Mouse (Mus musculus) neural tube, embryonic 13.5 days (tissue): ENCODE data around the gene Gfod1. TPM values are rescaled to one million over a fixed set of nuclear protein-coding genes. Genes with fewer than 3 reads are reported as not detected.
A peak's percentile ranks its signal among the peaks of the same experiment; 100 is the strongest.

Experiments
- ATAC-seq: fragments of 200-750 bp; cut with Nextera tagmentation; 2 replicates; pipeline ENCODE4 v1.8.0; 2017; ENCODE audit warnings: low read depth, mild to moderate bottlenecking, moderate TSS enrichment, moderate library complexity
- H3K27ac ChIP-seq: fragments of 300-500 bp; sonication (generic); replicated peaks from 2 replicates; pipeline ENCODE4 v1.5.1; 2015; ENCODE audit warnings: moderate library complexity, mild to moderate bottlenecking, inconsistent platforms
- H3K27me3 ChIP-seq: fragments of 300-500 bp; sonication (generic); 2 replicates; pipeline ENCODE4 v1.6.1; 2015; ENCODE audit warnings: mild to moderate bottlenecking, inconsistent platforms
- H3K36me3 ChIP-seq: fragments of 300-500 bp; sonication (generic); 2 replicates; pipeline ENCODE4 v1.6.1; 2015; ENCODE audit warnings: mild to moderate bottlenecking, inconsistent platforms
- H3K4me1 ChIP-seq: fragments of 300-500 bp; sonication (generic); replicated peaks from 2 replicates; pipeline ENCODE4 v1.6.1; 2015; ENCODE audit warnings: inconsistent platforms
- H3K4me2 ChIP-seq: fragments of 300-500 bp; sonication (generic); 2 replicates; pipeline ENCODE4 v1.6.1; 2015; ENCODE audit warnings: inconsistent platforms, mild to moderate bottlenecking, moderate library complexity
- H3K4me3 ChIP-seq: fragments of 300-500 bp; sonication (generic); 2 replicates; pipeline ENCODE4 v1.5.1; 2015; ENCODE audit warnings: mild to moderate bottlenecking, inconsistent platforms
- H3K9ac ChIP-seq: fragments of 300-500 bp; sonication (generic); 2 replicates; pipeline ENCODE4 v1.6.1; 2015; ENCODE audit warnings: moderate library complexity, mild to moderate bottlenecking, inconsistent platforms
- H3K9me3 ChIP-seq: fragments of 300-500 bp; sonication (generic); 2 replicates; pipeline ENCODE4 v1.6.1; 2016; ENCODE audit warnings: inconsistent platforms
- WGBS: fragments of 180-500 bp; shearing (Covaris S2); methylation state at CpG from one replicate; pipeline ENCODE4 v1.1.7; 2015; 5-methylcytosine and 5-hydroxymethylcytosine counted together
- polyA plus RNA-seq: library from polyadenylated mRNA; unstranded; fragments of >200 nt; fragmentation: Nextera tagmentation; extraction: Ambion mirVana; gene quantifications from 2 replicates; pipeline ENCODE4 v1.2.1, GENCODE M21; 2015

The Gfod1 gene
- polyA plus RNA-seq, 1 experiment from 2014 or later = 2.0 TPM

DNA sequence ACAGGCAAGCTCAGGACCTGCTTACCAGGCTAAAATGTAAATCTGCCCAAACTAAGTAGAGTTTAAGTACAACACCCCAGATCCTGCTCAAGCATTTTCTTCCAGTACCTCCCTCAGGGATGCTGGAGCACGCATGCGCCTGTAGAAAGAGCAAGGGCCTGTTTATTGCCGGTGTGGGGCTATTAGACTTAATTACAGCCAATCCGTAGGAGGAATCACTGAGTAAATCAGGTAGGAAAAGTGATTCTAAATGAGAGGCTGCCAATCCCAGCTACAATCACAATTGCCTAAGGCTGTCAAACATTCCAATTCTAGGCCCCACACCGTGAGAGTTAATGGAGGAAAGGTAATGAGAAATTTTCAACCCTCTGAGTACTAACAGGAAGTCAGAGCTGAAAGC, 145.7 kb downstream of the Gfod1 start:
- Histone ChIP-seq H3K36me3 (peaks cover 28% of the 10 kb centered on the region), H3K27me3 (no peaks in the 10 kb centered on the region), H3K4me3 (no peak overlapping the region), H3K4me1 (peaks cover 17% of the 10 kb centered on the region), H3K9me3 (no peaks in the 10 kb centered on the region), H3K27ac (peak overlapping the region; percentile 86), H3K4me2 (no peak overlapping the region), H3K9ac (no peak overlapping the region)
- peak; percentile 85 for ATAC-seq
- WGBS = 22% methylated on average over 5 of the region's 5 CpGs

DNA sequence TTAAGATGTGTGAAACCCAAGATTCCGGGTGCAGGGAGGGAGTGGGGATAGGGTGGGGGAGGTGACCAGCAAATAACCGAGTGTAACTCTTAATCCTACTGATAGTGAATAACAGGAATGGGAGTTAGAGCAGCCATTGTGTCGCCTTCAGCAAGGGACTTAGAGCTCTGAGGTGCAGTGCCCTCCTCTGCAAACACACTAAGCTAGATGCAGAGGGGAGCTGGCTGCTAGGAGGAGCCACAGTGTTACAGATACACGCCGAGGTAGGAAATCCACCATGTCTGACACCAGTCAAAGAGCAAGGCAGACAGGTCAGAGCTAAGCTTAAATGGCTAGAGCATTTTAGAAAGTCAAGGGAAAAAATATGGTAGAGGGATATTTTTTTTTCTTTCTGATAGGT, 146.6 kb downstream of the Gfod1 start:
- Histone ChIP-seq H3K36me3 (peaks cover 28% of the 10 kb centered on the region), H3K4me2 (no peak overlapping the region), H3K4me1 (peaks cover 17% of the 10 kb centered on the region), H3K27ac (no peak overlapping the region), H3K4me3 (no peak overlapping the region), H3K9me3 (no peaks in the 10 kb centered on the region), H3K9ac (no peak overlapping the region), H3K27me3 (no peaks in the 10 kb centered on the region)
- WGBS = 61% methylated on average over 5 of the region's 5 CpGs
- no peak for ATAC-seq

DNA sequence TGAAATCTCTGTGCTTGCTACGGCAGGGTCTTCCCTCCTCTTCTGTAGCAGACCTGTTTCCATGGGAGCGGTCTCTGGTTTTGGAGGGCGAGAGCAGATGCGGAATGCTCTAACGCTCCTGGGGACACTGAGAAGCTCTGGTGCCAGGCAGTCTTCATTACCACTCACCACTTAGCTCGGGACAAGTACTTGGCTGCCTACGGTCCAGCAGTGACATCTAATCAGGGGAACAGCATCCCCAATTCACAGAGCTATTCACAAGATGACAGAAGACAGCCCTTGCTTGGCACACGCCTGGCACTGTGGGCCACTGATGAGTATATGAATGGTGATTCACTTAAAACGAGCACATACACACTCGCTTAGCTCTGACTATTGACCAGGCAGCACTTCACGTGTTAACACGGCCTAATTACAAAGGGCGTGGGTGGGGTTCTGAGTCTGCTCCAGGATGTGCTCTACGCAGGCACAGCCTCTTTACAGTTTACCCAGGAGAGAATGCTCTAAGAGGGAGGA, 151.9 kb downstream of the Gfod1 start:
- Histone ChIP-seq H3K27me3 (no peaks in the 10 kb centered on the region), H3K27ac (no peak overlapping the region), H3K36me3 (peaks cover 44% of the 10 kb centered on the region), H3K4me2 (no peak overlapping the region), H3K9ac (no peak overlapping the region), H3K4me1 (no peaks in the 10 kb centered on the region), H3K9me3 (no peaks in the 10 kb centered on the region), H3K4me3 (no peak overlapping the region)
- 89% methylated on average over 14 of the region's 14 CpGs for WGBS
- ATAC-seq = no peak

DNA sequence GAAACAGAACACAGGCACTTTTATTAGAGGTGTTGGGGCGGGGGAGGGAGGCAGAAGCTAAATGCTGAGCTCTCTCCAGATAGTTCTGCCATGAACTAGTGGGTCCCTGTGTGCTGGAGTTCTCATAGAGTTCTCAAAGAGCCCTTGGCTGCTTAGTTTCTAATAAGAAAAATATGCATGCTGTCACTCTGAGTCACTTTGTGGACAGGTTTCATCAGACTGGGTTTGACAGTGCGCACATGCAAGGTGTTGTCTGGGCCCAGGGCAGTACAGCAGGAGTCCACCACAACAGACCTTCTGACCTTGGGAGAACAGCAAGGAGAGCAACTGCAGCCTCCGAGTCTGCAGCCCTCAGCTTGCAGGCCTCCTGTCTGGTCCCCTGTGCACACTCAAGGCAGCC, 154.3 kb downstream of the Gfod1 start:
- 89% methylated on average over 3 of the region's 3 CpGs for WGBS
- no peaks in the 10 kb centered on the region for H3K9me3 ChIP-seq
- H3K4me3 ChIP-seq = no peak overlapping the region
- no peak overlapping the region for H3K4me2 ChIP-seq
- 0 out of 2 replicates have a peak, but pooled peaks cover 3% of the 10 kb centered on the region for H3K4me1 ChIP-seq
- no peaks in the 10 kb centered on the region for H3K27me3 ChIP-seq
- H3K9ac ChIP-seq = no peak overlapping the region
- H3K27ac ChIP-seq = no peak overlapping the region
- peaks cover 38% of the 10 kb centered on the region for H3K36me3 ChIP-seq
- ATAC-seq = no peak

DNA sequence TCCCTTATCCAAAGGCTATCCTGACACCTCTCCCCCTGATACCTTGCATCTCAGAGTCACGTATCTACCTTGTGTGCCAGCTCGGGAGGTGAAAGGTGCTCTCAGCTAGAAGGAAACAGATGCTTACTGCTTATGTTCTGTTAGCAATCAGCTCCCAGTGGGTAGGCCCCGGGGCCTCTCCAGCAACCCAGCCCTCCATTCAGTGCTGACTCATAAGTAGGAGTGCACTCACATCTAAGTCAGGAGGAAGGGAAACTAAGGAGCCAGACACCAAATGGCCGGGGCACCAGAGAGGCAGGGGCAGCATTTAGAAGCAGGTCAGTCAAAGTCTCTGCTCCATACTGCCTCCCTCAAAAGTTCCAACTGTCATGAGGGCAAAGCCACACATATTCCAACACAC, 155.3 kb downstream of the Gfod1 start:
- WGBS = 83% methylated on average over 4 of the region's 4 CpGs
- Histone ChIP-seq H3K9ac (no peak overlapping the region), H3K4me2 (no peak overlapping the region), H3K27ac (no peak overlapping the region), H3K36me3 (peaks cover 29% of the 10 kb centered on the region), H3K9me3 (no peaks in the 10 kb centered on the region), H3K27me3 (no peaks in the 10 kb centered on the region), H3K4me1 (0 out of 2 replicates have a peak, but pooled peaks cover 3% of the 10 kb centered on the region), H3K4me3 (no peak overlapping the region)
- no peak for ATAC-seq

DNA sequence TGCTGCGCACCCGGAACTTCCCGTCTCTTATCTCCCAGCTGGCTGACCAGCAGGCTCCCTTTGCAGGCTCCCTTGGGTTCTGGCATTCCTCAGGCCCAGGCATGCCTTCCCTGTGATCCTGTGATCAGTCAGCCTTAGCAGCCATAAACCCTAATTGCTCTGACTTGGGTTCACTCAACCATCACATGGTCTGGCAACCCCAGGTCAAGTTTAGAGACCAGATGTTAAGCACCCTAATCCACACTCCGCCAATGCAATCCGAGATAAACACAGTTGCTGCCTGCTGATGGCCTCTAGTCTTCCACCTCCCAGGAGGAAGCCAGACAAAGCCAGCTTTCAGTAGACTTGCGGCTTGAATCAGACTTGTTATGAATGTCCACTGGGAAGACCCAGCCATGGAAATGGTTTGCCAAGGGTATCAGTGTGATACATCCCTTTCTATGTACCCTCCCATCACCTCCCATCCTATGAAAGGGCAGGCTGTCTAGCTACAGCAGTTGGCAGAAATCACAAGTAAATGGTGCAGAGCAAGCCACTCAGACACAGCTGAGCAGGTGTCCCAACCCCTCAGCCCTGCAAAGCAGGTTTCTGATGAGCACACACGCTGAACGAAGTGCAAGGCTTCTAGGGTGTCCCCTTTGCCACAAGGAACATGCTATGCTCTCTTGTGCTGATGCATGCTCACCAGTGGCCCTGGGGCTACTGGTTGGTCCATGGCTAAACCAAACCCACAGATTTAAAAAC, 157.3 kb downstream of the Gfod1 start:
- Histone ChIP-seq H3K4me3 (no peak overlapping the region), H3K36me3 (peaks cover 15% of the 10 kb centered on the region), H3K4me1 (0 out of 2 replicates have a peak, but pooled peaks cover 3% of the 10 kb centered on the region), H3K27ac (no peak overlapping the region), H3K9ac (no peak overlapping the region), H3K4me2 (no peak overlapping the region), H3K9me3 (no peaks in the 10 kb centered on the region), H3K27me3 (no peaks in the 10 kb centered on the region)
- ATAC-seq = no peak
- 50% methylated on average over 8 of the region's 8 CpGs for WGBS

Other genes starting within 250 kb of the Gfod1 start
- 83.0 and 85.8 TPM in 2 replicates for gene Tbc1d7, start 132.7 kb downstream of the Gfod1 start, polyA plus RNA-seq
- gene Sirt5, start 61.3 kb upstream of the Gfod1 start, polyA plus RNA-seq = 30.6 and 33.4 TPM in 2 replicates
- gene Nol7, start 94.2 kb upstream of the Gfod1 start, polyA plus RNA-seq = 159 and 170 TPM in 2 replicates
- 13.3 and 14.2 TPM in 2 replicates for gene Ranbp9, start 177.1 kb upstream of the Gfod1 start, polyA plus RNA-seq